Mouse (Mus musculus): ENCODE results near the gene Znrd1as. TPM values are rescaled to one million over a fixed set of nuclear protein-coding genes. Genes with fewer than 3 reads are reported as not detected.

The Znrd1as gene
- polyA plus RNA-seq, 1 experiment from 2014 or later, result 8.6 TPM

DNA sequence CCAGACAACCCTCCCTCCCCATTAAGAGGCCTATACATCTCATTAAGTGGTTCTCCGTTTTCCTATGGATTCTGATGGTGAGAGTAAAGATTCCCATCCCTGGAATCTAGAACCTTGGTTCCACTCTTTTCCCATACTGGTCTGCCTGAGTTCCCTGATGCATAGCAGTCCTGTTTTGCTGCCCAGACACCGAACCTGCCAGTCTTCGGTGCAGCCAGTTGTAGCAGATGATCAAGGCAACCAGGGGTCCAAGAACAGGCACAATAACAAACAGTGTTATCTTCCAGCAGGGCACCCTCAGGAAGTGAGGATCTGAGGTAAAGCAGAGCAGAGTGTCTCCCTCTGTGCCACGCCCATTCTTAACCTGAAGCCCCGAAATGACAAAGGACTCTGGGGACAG is 53.7 kb downstream of the Znrd1as start:
- peaks cover 45% of the 10 kb centered on the region for H3K36me3 ChIP-seq (ENCODE audit: control insufficient read depth, insufficient read depth, low read length)
- H3K27me3 ChIP-seq (ENCODE audit: control insufficient read depth, insufficient read depth, low read length), result no peaks in the 10 kb centered on the region
- H3K4me3 ChIP-seq (ENCODE audit: control insufficient read depth in 1 of 2, insufficient read depth in 1 of 2, low read depth in 1 of 2, low read length in 2 of 2), result no peak overlapping the region
- H3K4me2 ChIP-seq (ENCODE audit: low read length), result no peak overlapping the region
- no peak overlapping the region for H3K9ac ChIP-seq (ENCODE audit: low read length)
- 42% methylated on average over 5 of the region's 5 CpGs for WGBS
- ATAC-seq (ENCODE audit: insufficient number of reproducible peaks, insufficient read depth, low FRiP score, low read depth), result no peak
- H3K27ac ChIP-seq (replicated peaks in 1 of 2; ENCODE audit: control insufficient read depth in 1 of 2, insufficient read depth in 1 of 2, low read depth in 2 of 2, low read length in 2 of 2), result no peak overlapping the region
- H3K9me3 ChIP-seq (ENCODE audit: control insufficient read depth, low read length), result no peaks in the 10 kb centered on the region
- H3K4me1 ChIP-seq (ENCODE audit: control insufficient read depth in 2 of 2, insufficient read depth in 2 of 2, low read length in 2 of 2), result no peaks in the 10 kb centered on the region

Other genes with a start within 250 kb of the Znrd1as start
- gene H2-M10.5, start 185.7 kb upstream of the Znrd1as start, polyA plus RNA-seq (2014; fragmentation: Nextera tagmentation; extraction: Ambion mirVana), result not detected in 2 replicates
- gene H2-M10.6, start 146.4 kb upstream of the Znrd1as start, polyA plus RNA-seq (2014; fragmentation: Nextera tagmentation; extraction: Ambion mirVana), result not detected in 2 replicates
- gene Trim26, start 121.5 kb upstream of the Znrd1as start, polyA plus RNA-seq (2014; fragmentation: Nextera tagmentation; extraction: Ambion mirVana), result 17.6 and 18.8 TPM in 2 replicates
- 0.19 TPM in 1 of 2 replicates, not detected in the other for gene Trim15, start 91.4 kb upstream of the Znrd1as start, polyA plus RNA-seq (2014; fragmentation: Nextera tagmentation; extraction: Ambion mirVana)
- 4.7 and 6.8 TPM in 2 replicates for gene Trim10, start 89.0 kb upstream of the Znrd1as start, polyA plus RNA-seq (2014; fragmentation: Nextera tagmentation; extraction: Ambion mirVana)
- gene Trim40, start 68.5 kb upstream of the Znrd1as start, polyA plus RNA-seq (2014; fragmentation: Nextera tagmentation; extraction: Ambion mirVana), result not detected in 2 replicates
- gene Trim31, start 60.5 kb upstream of the Znrd1as start, polyA plus RNA-seq (2014; fragmentation: Nextera tagmentation; extraction: Ambion mirVana), result not detected in 2 replicates
- gene Rnf39, start 15.7 kb upstream of the Znrd1as start, polyA plus RNA-seq (2014; fragmentation: Nextera tagmentation; extraction: Ambion mirVana), result 0.24 and 0.45 TPM in 2 replicates
- 95.7 and 98.4 TPM in 2 replicates for gene Ppp1r11, start 6.9 kb upstream of the Znrd1as start, polyA plus RNA-seq (2014; fragmentation: Nextera tagmentation; extraction: Ambion mirVana)
- gene Znrd1, start within 50 bp of the Znrd1as start, polyA plus RNA-seq (2014; fragmentation: Nextera tagmentation; extraction: Ambion mirVana), result 42.0 and 43.9 TPM in 2 replicates
- gene 2410137M14Rik, start 22.6 kb downstream of the Znrd1as start, polyA plus RNA-seq (2014; fragmentation: Nextera tagmentation; extraction: Ambion mirVana), result 0.32 TPM in 1 of 2 replicates, not detected in the other
- 0.23 and 0.75 TPM in 2 replicates for gene H2-M5, start 30.9 kb downstream of the Znrd1as start, polyA plus RNA-seq (2014; fragmentation: Nextera tagmentation; extraction: Ambion mirVana)
- 38.3 and 43.4 TPM in 2 replicates for gene Zfp57, start 42.6 kb downstream of the Znrd1as start, polyA plus RNA-seq (2014; fragmentation: Nextera tagmentation; extraction: Ambion mirVana)
- 0.15 TPM in 1 of 2 replicates, not detected in the other for gene Mog, start 64.8 kb downstream of the Znrd1as start, polyA plus RNA-seq (2014; fragmentation: Nextera tagmentation; extraction: Ambion mirVana)
- 3.6 and 8.0 TPM in 2 replicates for gene Gabbr1, start 87.4 kb downstream of the Znrd1as start, polyA plus RNA-seq (2014; fragmentation: Nextera tagmentation; extraction: Ambion mirVana)
- not detected in 2 replicates for gene Olfr90, start 129.9 kb downstream of the Znrd1as start, polyA plus RNA-seq (2014; fragmentation: Nextera tagmentation; extraction: Ambion mirVana)
- gene Olfr91, start 139.7 kb downstream of the Znrd1as start, polyA plus RNA-seq (2014; fragmentation: Nextera tagmentation; extraction: Ambion mirVana), result not detected in 2 replicates
- not detected in 2 replicates for gene Olfr92, start 161.5 kb downstream of the Znrd1as start, polyA plus RNA-seq (2014; fragmentation: Nextera tagmentation; extraction: Ambion mirVana)
- not detected in 2 replicates for gene Olfr93, start 202.9 kb downstream of the Znrd1as start, polyA plus RNA-seq (2014; fragmentation: Nextera tagmentation; extraction: Ambion mirVana)
- not detected in 2 replicates for gene Ubd, start 235.3 kb downstream of the Znrd1as start, polyA plus RNA-seq (2014; fragmentation: Nextera tagmentation; extraction: Ambion mirVana)
- not detected in 2 replicates for gene Olfr94, start 242.4 kb downstream of the Znrd1as start, polyA plus RNA-seq (2014; fragmentation: Nextera tagmentation; extraction: Ambion mirVana)

Data from heart, embryonic 14.5 days (tissue).